Mouse (Mus musculus) forebrain, embryonic 10.5 days (tissue): ENCODE results near the gene Gm9857. TPM values are rescaled to one million over a fixed set of nuclear protein-coding genes. Genes with fewer than 3 reads are reported as not detected.

Experiments
- polyA plus RNA-seq: library from polyadenylated mRNA; unstranded; fragments of >200 nt; fragmentation: Nextera tagmentation; extraction: Ambion mirVana; gene quantifications from 2 replicates; pipeline ENCODE4 v1.2.1, GENCODE M21; 2016

Gene Gm9857
- polyA plus RNA-seq, 1 experiment from 2014 or later, result not detected

Other genes with a start within 250 kb of the Gm9857 start
- gene Gpsm2, start 218.1 kb downstream of the Gm9857 start, polyA plus RNA-seq, result 103 and 104 TPM in 2 replicates
- gene Aknad1, start 200.8 kb downstream of the Gm9857 start, polyA plus RNA-seq, result not detected in 2 replicates
- 23.9 and 24.4 TPM in 2 replicates for gene Stxbp3, start 99.9 kb downstream of the Gm9857 start, polyA plus RNA-seq
- not detected in 2 replicates for gene Fndc7, start 50.4 kb downstream of the Gm9857 start, polyA plus RNA-seq
- 67.5 and 78.3 TPM in 2 replicates for gene Prpf38b, start 28.7 kb downstream of the Gm9857 start, polyA plus RNA-seq
- 0.37 and 0.88 TPM in 2 replicates for gene Henmt1, start 572 bp downstream of the Gm9857 start, polyA plus RNA-seq
- 3.2 and 3.5 TPM in 2 replicates for gene Fam102b, start 87.2 kb upstream of the Gm9857 start, polyA plus RNA-seq
- gene Slc25a54, start 140.0 kb upstream of the Gm9857 start, polyA plus RNA-seq, result not detected in 2 replicates
- gene Slc25a24, start 182.7 kb upstream of the Gm9857 start, polyA plus RNA-seq, result 24.7 and 25.5 TPM in 2 replicates